Mouse (Mus musculus): Measurements from ENCODE around the gene Mcrip2. TPM values are rescaled to one million over a fixed set of nuclear protein-coding genes. Genes with fewer than 3 reads are reported as not detected.

Gene Mcrip2
- polyA plus RNA-seq, 1 experiment from 2014 or later, result 70.3 TPM

GRCm38 (mm10) chr17:25860832-25861703 is 7.5 kb downstream of the Mcrip2 start, which contains the start of gene Wdr90:
Gene Wdr90, minus strand, starts transcription at chr17:25861501.
- ATAC-seq, result peak; percentile 85
- Histone ChIP-seq H3K9me3 (replicated peaks) (no peaks in the 10 kb centered on the region), H3K4me3 (peak within 1 kb of the TSS; percentile 69), H3K4me2 (peak within 1 kb of the TSS; percentile 91), H3K9ac (peak within 1 kb of the TSS; percentile 80), H3K36me3 (peaks cover 37% of the 10 kb centered on the region), H3K27me3 (replicated peaks) (no peaks in the 10 kb centered on the region), H3K27ac (peak within 1 kb of the TSS; percentile 74), H3K4me1 (peaks cover 35% of the 10 kb centered on the region)
- 6% methylated on average over 65 of the region's 65 CpGs for WGBS (ENCODE audit: insufficient replicate concordance)

GRCm38 (mm10) chr17:25860229-25860628 is 8.3 kb downstream of the Mcrip2 start:
- H3K9ac ChIP-seq, result peak overlapping the region; percentile 80
- H3K9me3 ChIP-seq (replicated peaks), result no peaks in the 10 kb centered on the region
- ATAC-seq, result no peak
- peak overlapping the region; percentile 91 for H3K4me2 ChIP-seq
- H3K4me1 ChIP-seq, result peaks cover 29% of the 10 kb centered on the region
- peak overlapping the region; percentile 74; the same call in 1 of the 2 replicates for H3K27ac ChIP-seq
- H3K36me3 ChIP-seq, result peaks cover 38% of the 10 kb centered on the region
- peak overlapping the region; percentile 69 for H3K4me3 ChIP-seq
- no peaks in the 10 kb centered on the region for H3K27me3 ChIP-seq (replicated peaks)
- WGBS (ENCODE audit: insufficient replicate concordance), result 87% methylated on average over 6 of the region's 6 CpGs

- Histone ChIP-seq H3K36me3 (peaks cover 82% of the 10 kb centered on the region), H3K9ac (peak within 1 kb of the TSS; percentile 91), H3K4me3 (peak within 1 kb of the TSS; percentile 82), H3K9me3 (replicated peaks) (no peaks in the 10 kb centered on the region), H3K4me1 (peaks cover 40% of the 10 kb centered on the region), H3K27ac (peak within 1 kb of the TSS; percentile 91), H3K27me3 (replicated peaks) (no peaks in the 10 kb centered on the region), H3K4me2 (peak within 1 kb of the TSS; percentile 89)
- WGBS (ENCODE audit: insufficient replicate concordance), result under 1% methylated on average over 21 of the region's 21 CpGs
- peak; percentile 93 for ATAC-seq
Observed at GRCm38 (mm10) chr17:25844396-25844901, 24.1 kb downstream of the Mcrip2 start, which contains the start of gene Rhot2. Gene Rhot2, minus strand, starts transcription at chr17:25844851.

- WGBS (ENCODE audit: insufficient replicate concordance), result 2% methylated on average over 35 of the region's 38 CpGs
- ATAC-seq, result peak; percentile 51
- Histone ChIP-seq H3K9me3 (replicated peaks) (no peaks in the 10 kb centered on the region), H3K27ac (peak overlapping the region; percentile 91), H3K4me1 (peaks cover 46% of the 10 kb centered on the region), H3K36me3 (peaks cover 82% of the 10 kb centered on the region), H3K4me2 (peak overlapping the region; percentile 89), H3K4me3 (peak overlapping the region; percentile 82), H3K9ac (peak overlapping the region; percentile 91), H3K27me3 (replicated peaks) (no peaks in the 10 kb centered on the region)
Observed at GRCm38 (mm10) chr17:25843636-25844395, 24.7 kb downstream of the Mcrip2 start.

GRCm38 (mm10) chr17:25843122-25843521 is 25.4 kb downstream of the Mcrip2 start:
- WGBS (ENCODE audit: insufficient replicate concordance), result 88% methylated on average over 4 of the region's 4 CpGs
- H3K9ac ChIP-seq, result peak overlapping the region; percentile 91
- H3K4me2 ChIP-seq, result peak overlapping the region; percentile 89
- peaks cover 47% of the 10 kb centered on the region for H3K4me1 ChIP-seq
- H3K27me3 ChIP-seq (replicated peaks), result no peaks in the 10 kb centered on the region
- H3K4me3 ChIP-seq, result peak overlapping the region; percentile 82
- ATAC-seq, result no peak
- H3K27ac ChIP-seq, result peak overlapping the region; percentile 91
- peaks cover 82% of the 10 kb centered on the region for H3K36me3 ChIP-seq
- no peaks in the 10 kb centered on the region for H3K9me3 ChIP-seq (replicated peaks)

- Histone ChIP-seq H3K4me1 (peaks cover 53% of the 10 kb centered on the region), H3K27me3 (replicated peaks) (no peaks in the 10 kb centered on the region), H3K36me3 (peaks cover 82% of the 10 kb centered on the region), H3K9ac (no peak overlapping the region), H3K4me3 (no peak overlapping the region), H3K27ac (no peak overlapping the region), H3K4me2 (no peak overlapping the region; the same call in 1 of the 2 replicates), H3K9me3 (replicated peaks) (no peaks in the 10 kb centered on the region)
- no peak for ATAC-seq
- WGBS (ENCODE audit: insufficient replicate concordance), result 84% methylated on average over 3 of the region's 3 CpGs
Observed at GRCm38 (mm10) chr17:25842509-25842908, 26.1 kb downstream of the Mcrip2 start.

- Histone ChIP-seq H3K9me3 (replicated peaks) (no peaks in the 10 kb centered on the region), H3K9ac (no peak within 1 kb of the TSS), H3K27me3 (replicated peaks) (no peaks in the 10 kb centered on the region), H3K27ac (no peak within 1 kb of the TSS), H3K4me2 (no peak within 1 kb of the TSS; the same call in 1 of the 2 replicates), H3K36me3 (peaks cover 72% of the 10 kb centered on the region), H3K4me1 (peaks cover 65% of the 10 kb centered on the region), H3K4me3 (no peak within 1 kb of the TSS)
- no peak for ATAC-seq
- WGBS (ENCODE audit: insufficient replicate concordance), result 90% methylated on average over 22 of the region's 22 CpGs
Observed at GRCm38 (mm10) chr17:25841117-25841880, 27.3 kb downstream of the Mcrip2 start, which contains the start of gene Gm20683. Gene Gm20683, minus strand, starts transcription at chr17:25841763.

- no peak for ATAC-seq
- H3K9me3 ChIP-seq (replicated peaks), result no peaks in the 10 kb centered on the region
- no peaks in the 10 kb centered on the region for H3K27me3 ChIP-seq (replicated peaks)
- no peak overlapping the region for H3K9ac ChIP-seq
- no peak overlapping the region for H3K4me3 ChIP-seq
- WGBS (ENCODE audit: insufficient replicate concordance), result 90% methylated on average over 6 of the region's 6 CpGs
- H3K4me1 ChIP-seq, result peaks cover 73% of the 10 kb centered on the region
- H3K36me3 ChIP-seq, result peaks cover 70% of the 10 kb centered on the region
- no peak overlapping the region for H3K4me2 ChIP-seq
- H3K27ac ChIP-seq, result no peak overlapping the region
Observed at GRCm38 (mm10) chr17:25840519-25840918, 28.0 kb downstream of the Mcrip2 start.

GRCm38 (mm10) chr17:25839455-25840235 is 28.9 kb downstream of the Mcrip2 start:
- no peak overlapping the region; the same call in 1 of the 2 replicates for H3K9ac ChIP-seq
- no peak for ATAC-seq

GRCm38 (mm10) chr17:25838904-25839303 is 29.7 kb downstream of the Mcrip2 start:
- Histone ChIP-seq H3K36me3 (peaks cover 77% of the 10 kb centered on the region), H3K4me2 (no peak overlapping the region), H3K27ac (peak overlapping the region; percentile 48), H3K9me3 (replicated peaks) (no peaks in the 10 kb centered on the region), H3K27me3 (replicated peaks) (no peaks in the 10 kb centered on the region), H3K4me1 (peaks cover 78% of the 10 kb centered on the region), H3K4me3 (no peak overlapping the region), H3K9ac (no peak overlapping the region)
- WGBS (ENCODE audit: insufficient replicate concordance), result 83% methylated on average over 4 of the region's 4 CpGs
- ATAC-seq, result no peak

More at GRCm38 (mm10) chr17:25839455-25840235, 28.9 kb downstream of the Mcrip2 start:
- 79% methylated on average over 14 of the region's 14 CpGs for WGBS (ENCODE audit: insufficient replicate concordance)
- Histone ChIP-seq H3K27ac (peak overlapping the region; percentile 48), H3K36me3 (peaks cover 72% of the 10 kb centered on the region), H3K4me1 (peaks cover 74% of the 10 kb centered on the region), H3K4me2 (no peak overlapping the region), H3K9me3 (replicated peaks) (no peaks in the 10 kb centered on the region), H3K4me3 (no peak overlapping the region), H3K27me3 (replicated peaks) (no peaks in the 10 kb centered on the region)
